Mouse (Mus musculus) MEL (cell line): ENCODE measurements at regions not wholly inside any gene's neighbourhood (a gene's known extent, or its start where the extent isn't known, plus 50 kb on each side); places are given as distances from the start of the nearest gene placed in this dataset.
"Not testable (repeated sequence)": the region's sequence is repeated elsewhere in the genome, so short reads cannot be mapped to it uniquely, and the experiment has no call there.

Experiments
- DNase-seq: peaks from one replicate; pipeline ENCODE4 v3.0.0; 2011; ENCODE audit warnings: low read depth, low spot score
- H3K27ac ChIP-seq: 2 replicates; pipeline ENCODE4 v1.5.1; 2012; ENCODE audit warnings: low read depth, mild to moderate bottlenecking, control low read depth, low read length, moderate library complexity; ENCODE audit not compliant: control insufficient read depth
- H3K27me3 ChIP-seq, 2 experiments: fragments of 150-350 bp in 1 of 2; sonication (generic) in 1 of 2; 2 replicates each; pipeline ENCODE4 v1.6.1; 2012; ENCODE audit warnings: low read length in 2 of 2, mild to moderate bottlenecking in 2 of 2, improper control_type of control experiment in 1 of 2, moderate library complexity in 1 of 2; ENCODE audit not compliant: insufficient read depth in 2 of 2, control insufficient read depth in 1 of 2
- H3K36me3 ChIP-seq, 2 experiments: 2 replicates each; pipeline ENCODE4 v1.6.1; 2012 to 2014; ENCODE audit warnings: low read length in 2 of 2, improper control_type of control experiment in 1 of 2, inconsistent platforms in 1 of 2, mild to moderate bottlenecking in 1 of 2; ENCODE audit not compliant: insufficient read depth in 2 of 2, control insufficient read depth in 1 of 2
- H3K4me1 ChIP-seq, 2 experiments: fragments of 150-350 bp in 1 of 2; sonication (generic) in 1 of 2; 2 replicates each; pipeline ENCODE4 v1.6.1; 2012; ENCODE audit warnings: low read length in 2 of 2, improper control_type of control experiment in 1 of 2, mild to moderate bottlenecking in 1 of 2; ENCODE audit not compliant: insufficient read depth in 2 of 2, control insufficient read depth in 1 of 2
- H3K4me3 ChIP-seq, 2 experiments: fragments of 150-350 bp in 1 of 2; sonication (generic) in 1 of 2; 2 replicates each; pipeline ENCODE4 v1.5.1; 2012; ENCODE audit warnings: low read depth in 2 of 2, low read length in 2 of 2, mild to moderate bottlenecking in 2 of 2, moderate library complexity in 2 of 2, control low read depth in 1 of 2, improper control_type of control experiment in 1 of 2; ENCODE audit not compliant: control insufficient read depth in 1 of 2, insufficient read depth in 1 of 2
- H3K79me2 ChIP-seq: 2 replicates; pipeline ENCODE4 v1.6.1; 2012; ENCODE audit warnings: mild to moderate bottlenecking, low read length, moderate library complexity; ENCODE audit not compliant: control insufficient read depth, poor library complexity, insufficient read depth
- H3K9ac ChIP-seq: 2 replicates; pipeline ENCODE4 v1.6.1; 2012; ENCODE audit warnings: low read depth, mild to moderate bottlenecking, control low read depth, low read length, moderate library complexity; ENCODE audit not compliant: control insufficient read depth, poor library complexity, severe bottlenecking
- H3K9me3 ChIP-seq: fragments of 150-350 bp; sonication (generic); replicated peaks from 2 replicates; pipeline ENCODE4 v1.6.1; 2012; ENCODE audit warnings: mild to moderate bottlenecking, low read length, improper control_type of control experiment, moderate library complexity; ENCODE audit not compliant: insufficient read depth
- BHLHE40 ChIP-seq: IDR thresholded peaks from 2 replicates; pipeline ENCODE4 v1.6.1; 2012; ENCODE audit warnings: low read depth, mild to moderate bottlenecking, inconsistent platforms, low read length, improper control_type of control experiment, borderline replicate concordance
- CHD1 ChIP-seq: IDR thresholded peaks from 2 replicates; pipeline ENCODE4 v1.6.1; 2012; ENCODE audit warnings: low read depth, mild to moderate bottlenecking, inconsistent platforms, low read length, improper control_type of control experiment
- CHD2 ChIP-seq: IDR thresholded peaks from 2 replicates; pipeline ENCODE4 v1.6.1; 2011; ENCODE audit warnings: low read length, improper control_type of control experiment
- CTCF ChIP-seq, 3 experiments: IDR thresholded peaks in 2 of 3; conservative IDR thresholded peaks in 1 of 3; 2 replicates each; pipeline ENCODE4 v1.5.1; 2011 to 2012; ENCODE audit warnings: low read length in 3 of 3, low read depth in 2 of 3, mild to moderate bottlenecking in 2 of 3, improper control_type of control experiment in 1 of 3, inconsistent platforms in 1 of 3, mixed read lengths in 1 of 3, moderate library complexity in 1 of 3; ENCODE audit not compliant: control insufficient read depth in 1 of 3, insufficient read depth in 1 of 3, poor library complexity in 1 of 3, severe bottlenecking in 1 of 3
- E2F4 ChIP-seq: IDR thresholded peaks from 2 replicates; pipeline ENCODE4 v1.6.1; 2011; ENCODE audit warnings: low read depth, low read length, improper control_type of control experiment, borderline replicate concordance
- ELF1 ChIP-seq: IDR thresholded peaks from 2 replicates; pipeline ENCODE4 v1.6.1; 2014; ENCODE audit warnings: low read depth, mild to moderate bottlenecking, inconsistent platforms, low read length, improper control_type of control experiment, moderate library complexity
- MAX ChIP-seq: IDR thresholded peaks from 2 replicates; pipeline ENCODE4 v1.6.1; 2011; ENCODE audit warnings: low read length, improper control_type of control experiment
- MYB ChIP-seq: IDR thresholded peaks from 2 replicates; pipeline ENCODE4 v1.6.1; 2011; ENCODE audit warnings: mild to moderate bottlenecking, low read depth, low read length, improper control_type of control experiment
- MYC ChIP-seq: IDR thresholded peaks from 2 replicates; pipeline ENCODE4 v1.6.1; 2011; ENCODE audit warnings: low read depth, mild to moderate bottlenecking, low read length, improper control_type of control experiment, moderate library complexity
- NRF1 ChIP-seq: IDR thresholded peaks from 2 replicates; pipeline ENCODE4 v1.6.1; 2014; ENCODE audit warnings: low read depth, mild to moderate bottlenecking, inconsistent platforms, low read length, improper control_type of control experiment, moderate library complexity; ENCODE audit not compliant: poor library complexity, insufficient read depth, severe bottlenecking
- POLR2A ChIP-seq, 2 experiments: IDR thresholded peaks; 2 replicates each; pipeline ENCODE4 v1.6.1; 2011 to 2012; ENCODE audit warnings: low read length in 2 of 2, mild to moderate bottlenecking in 2 of 2, control low read depth in 1 of 2, improper control_type of control experiment in 1 of 2, low read depth in 1 of 2, moderate library complexity in 1 of 2; ENCODE audit not compliant: control insufficient read depth in 1 of 2, insufficient read depth in 1 of 2, poor library complexity in 1 of 2
- RAD21 ChIP-seq: IDR thresholded peaks from 2 replicates; pipeline ENCODE4 v1.6.1; 2011; ENCODE audit warnings: mild to moderate bottlenecking, low read depth, low read length, improper control_type of control experiment
- RCOR1 ChIP-seq: IDR thresholded peaks from 2 replicates; pipeline ENCODE4 v1.6.1; 2012; ENCODE audit warnings: low read depth, mild to moderate bottlenecking, inconsistent platforms, low read length, improper control_type of control experiment
- SIN3A ChIP-seq: IDR thresholded peaks from 2 replicates; pipeline ENCODE4 v1.6.1; 2012; ENCODE audit warnings: low read length, improper control_type of control experiment, inconsistent platforms
- TCF12 ChIP-seq: IDR thresholded peaks from 2 replicates; pipeline ENCODE4 v1.6.1; 2014; ENCODE audit warnings: low read depth, mild to moderate bottlenecking, inconsistent platforms, low read length, improper control_type of control experiment, moderate library complexity
- USF1 ChIP-seq: IDR thresholded peaks from 2 replicates; pipeline ENCODE4 v1.6.1; 2014; ENCODE audit warnings: low read depth, mild to moderate bottlenecking, inconsistent platforms, low read length, improper control_type of control experiment, moderate library complexity
- ZMIZ1 ChIP-seq: IDR thresholded peaks from 2 replicates; pipeline ENCODE4 v1.6.1; 2012; ENCODE audit warnings: low read depth, mild to moderate bottlenecking, inconsistent platforms, low read length, improper control_type of control experiment, moderate library complexity

- peaks cover 5% of the 10 kb centered on the region in 2 experiments; a peak in 3 of 4 replicates for H3K4me1 ChIP-seq
- H3K27me3 ChIP-seq: no peaks in the 10 kb centered on the region
- TF ChIP-seq E2F4: no peak
- TF ChIP-seq RCOR1: no peak
- TF ChIP-seq NRF1: no peak
- TF ChIP-seq SIN3A: no peak
- no peak for TF ChIP-seq TCF12
- TF ChIP-seq ELF1: no peak
- no peak for TF ChIP-seq RAD21
- no peak for TF ChIP-seq CHD2
- TF ChIP-seq POLR2A (IDR thresholded peaks at IDR 0.05; ENCODE audit: control insufficient read depth in 1 of 2, insufficient read depth in 1 of 2, low read depth in 1 of 2, low read length in 2 of 2, poor library complexity in 1 of 2): no peak
- TF ChIP-seq ZMIZ1: no peak
- TF ChIP-seq BHLHE40: no peak
- no peak for TF ChIP-seq MYC
- no peak for TF ChIP-seq MYB
- no peak for TF ChIP-seq USF1
- H3K79me2 ChIP-seq: no peaks in the 10 kb centered on the region
- H3K9me3 ChIP-seq: no peaks in the 10 kb centered on the region
- no peak for DNase-seq
- no peak overlapping the region for H3K4me3 ChIP-seq
- no peak overlapping the region for H3K27ac ChIP-seq
- no peak overlapping the region for H3K9ac ChIP-seq
- H3K36me3 ChIP-seq: peaks cover 0 to 3% of the 10 kb centered on the region in 2 experiments; a peak in 2 of 4 replicates
Measured at GRCm38 (mm10) chr7:111172061-111172460, 89.2 kb upstream of the Eif4g2 start.

- H3K79me2 ChIP-seq, H3K9me3 ChIP-seq: not testable (repeated sequence)
Measured at GRCm38 (mm10) chr7:111168546-111169233, 85.9 kb upstream of the Eif4g2 start.

GRCm38 (mm10) chr7:111164994-111165393, 82.2 kb upstream of the Eif4g2 start:
- TF ChIP-seq CTCF (IDR thresholded peaks at IDR 0.05 in 2 of 3, conservative IDR thresholded peaks at IDR 0.05 in 1 of 3; ENCODE audit: control insufficient read depth in 1 of 3, insufficient read depth in 1 of 3, low read depth in 2 of 3, low read length in 3 of 3, poor library complexity in 1 of 3, severe bottlenecking in 1 of 3) (no peak), MYC (no peak), MAX (no peak), RCOR1 (no peak), ELF1 (no peak), CHD1 (no peak)
- Histone ChIP-seq H3K9ac (no peak overlapping the region), H3K36me3 (no peaks in the 10 kb centered on the region), H3K4me3 (no peak overlapping the region), H3K79me2 (no peaks in the 10 kb centered on the region), H3K4me1 (peaks cover 0 to under 1% of the 10 kb centered on the region in 2 experiments; a peak in 1 of 4 replicates), H3K27ac (no peak overlapping the region), H3K9me3 (no peaks in the 10 kb centered on the region), H3K27me3 (no peaks in the 10 kb centered on the region)
- no peak for DNase-seq

More at GRCm38 (mm10) chr7:111168546-111169233, 85.9 kb upstream of the Eif4g2 start:
- H3K4me1 ChIP-seq, H3K27ac ChIP-seq, H3K9ac ChIP-seq, DNase-seq, H3K4me3 ChIP-seq, H3K27me3 ChIP-seq, H3K36me3 ChIP-seq: not testable (repeated sequence)
